10 mouse cellular contexts compared by ENCODE assay signal in the genomic region with DNA sequence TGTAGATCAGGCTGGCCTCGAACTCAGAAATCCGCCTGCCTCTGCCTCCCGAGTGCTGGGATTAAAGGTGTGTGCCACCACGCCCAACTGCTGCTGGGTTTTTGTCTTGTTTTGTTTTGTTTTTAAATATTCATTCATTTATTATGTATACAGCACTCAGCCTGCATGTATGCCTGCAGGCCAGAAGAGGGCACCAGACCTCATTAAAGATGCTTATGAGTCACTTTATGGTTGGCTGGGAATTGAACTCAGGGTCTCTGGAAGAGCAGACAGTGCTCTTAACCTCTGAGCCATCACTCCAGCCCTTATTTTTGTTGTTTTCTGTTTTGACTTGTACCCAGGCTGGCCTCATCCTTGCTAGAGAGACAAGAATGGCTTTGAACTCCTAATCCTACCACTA. TPM values are rescaled to one million over a fixed set of nuclear protein-coding genes. Genes with fewer than 3 reads are reported as not detected.
DNase-seq lines count a peak whose midpoint lies in the region; ATAC-seq and TF ChIP-seq lines count a peak whose summit lies in the region.
"Had no signal": no experiment of that assay in that cellular context is flagged by ENCODE, and none has a peak within 500 bp of the region (broad histone marks: within the 10 kb centered on the region; RNA-seq: fewer than 3 reads in every experiment).

No protein-coding gene starts in this region.

- H3K9me3 ChIP-seq in midbrain, postnatal 0 days (ENCODE audit: low read length) = no peaks in the 10 kb centered on the region
- no peaks in the 10 kb centered on the region for H3K9me3 ChIP-seq in midbrain, embryonic 16.5 days (replicated peaks; ENCODE audit: control insufficient read depth, low read length, poor library complexity, severe bottlenecking)
- H3K9me3 ChIP-seq: lung, embryonic 15.5 days had no signal

- DNase-seq in cerebellum, postnatal 10 days = peak; percentile 61 to 64
- DNase-seq in cerebellum, postnatal 36 days = no peak
- peak; percentile 44 for DNase-seq in midbrain, postnatal 0 days (ENCODE audit: low spot score)
- peak; percentile 54 for DNase-seq in thymus, postnatal 14 days
- DNase-seq in spleen, postnatal 14 days (ENCODE audit: low spot score in 2 of 2) = no peak

- no peaks in the 10 kb centered on the region for H3K4me1 ChIP-seq in midbrain, postnatal 0 days (ENCODE audit: insufficient read depth, low read length)
- H3K4me1 ChIP-seq in midbrain, embryonic 16.5 days (ENCODE audit: control insufficient read depth, insufficient read depth, low read length) = peaks cover 4% of the 10 kb centered on the region
- no peaks in the 10 kb centered on the region for H3K4me1 ChIP-seq in embryonic fibroblast, embryonic 13.5 days (ENCODE audit: control insufficient read depth, insufficient read depth, low read length)

- no peak overlapping the region for H3K4me3 ChIP-seq in midbrain, postnatal 0 days (ENCODE audit: low read depth, low read length)
- no peak overlapping the region for H3K4me3 ChIP-seq in midbrain, embryonic 16.5 days (ENCODE audit: low read depth, low read length)
- H3K4me3 ChIP-seq in embryonic fibroblast, embryonic 13.5 days (ENCODE audit: insufficient read depth, low read length) = no peak overlapping the region
- H3K4me3 ChIP-seq: lung, embryonic 15.5 days had no signal

- no peak for TF ChIP-seq POLR2A in embryonic fibroblast, embryonic 13.5 days (IDR thresholded peaks at IDR 0.05; ENCODE audit: low read depth, low read length)

- H3K4me2 ChIP-seq in midbrain, postnatal 0 days (ENCODE audit: low read depth, low read length, poor library complexity, severe bottlenecking) = no peak overlapping the region
- no peak overlapping the region for H3K4me2 ChIP-seq in midbrain, embryonic 16.5 days (ENCODE audit: low read length)
- H3K4me2 ChIP-seq: lung, embryonic 15.5 days had no signal

- H3K9ac ChIP-seq in midbrain, postnatal 0 days (replicated peaks; ENCODE audit: low read length, poor library complexity, severe bottlenecking) = no peak overlapping the region
- no peak overlapping the region for H3K9ac ChIP-seq in midbrain, embryonic 16.5 days (ENCODE audit: low read depth, low read length)
- H3K9ac ChIP-seq: lung, embryonic 15.5 days had no signal

- H3K27me3 ChIP-seq in midbrain, postnatal 0 days (ENCODE audit: insufficient read depth, low read length) = no peaks in the 10 kb centered on the region
- no peaks in the 10 kb centered on the region for H3K27me3 ChIP-seq in midbrain, embryonic 16.5 days (ENCODE audit: control insufficient read depth, insufficient read depth, low read depth, low read length)
- H3K27me3 ChIP-seq: lung, embryonic 15.5 days had no signal

- H3K27ac ChIP-seq in midbrain, postnatal 0 days (ENCODE audit: low read depth, low read length) = no peak overlapping the region
- no peak overlapping the region for H3K27ac ChIP-seq in midbrain, embryonic 16.5 days (ENCODE audit: low read length)
- no peak overlapping the region for H3K27ac ChIP-seq in embryonic fibroblast, embryonic 13.5 days (ENCODE audit: insufficient read depth, low read length)
- H3K27ac ChIP-seq: lung, embryonic 15.5 days had no signal

- H3K36me3 ChIP-seq in midbrain, postnatal 0 days (ENCODE audit: insufficient read depth, low read length) = peaks cover 11% of the 10 kb centered on the region
- peaks cover 6% of the 10 kb centered on the region; the same call in 1 of the 2 replicates for H3K36me3 ChIP-seq in midbrain, embryonic 16.5 days (ENCODE audit: control insufficient read depth, insufficient read depth, low read length)

- no peak for ATAC-seq in midbrain, postnatal 0 days (ENCODE audit: low FRiP score)
- no peak for ATAC-seq in midbrain, embryonic 16.5 days
- ATAC-seq in megakaryocyte-erythroid progenitor cell, adult 5-6 weeks (replicated peaks; ENCODE audit: low FRiP score, low TSS enrichment, poor library complexity, severe bottlenecking) = no peak

- 66% methylated on average over 4 of the region's 4 CpGs for WGBS in midbrain, postnatal 0 days
- WGBS in midbrain, embryonic 16.5 days = 75% methylated on average over 4 of the region's 4 CpGs

- peak; percentile 67 for TF ChIP-seq CTCF in midbrain, postnatal 0 days (IDR thresholded peaks at IDR 0.05)
- peak; percentile 28; the same call in 1 of the 2 replicates for TF ChIP-seq CTCF in embryonic fibroblast, embryonic 13.5 days (IDR thresholded peaks at IDR 0.05; ENCODE audit: borderline replicate concordance, insufficient read depth, low read length)

RNA-seq across cellular contexts. Expression of a gene that starts 4.2 kb away (rescaled TPM):
- 4.6 and 8.7 TPM in 2 replicates for total RNA-seq in midbrain, postnatal 0 days (2014; rRNA removed)
- 2.2 and 2.8 TPM in 2 replicates for polyA plus RNA-seq in midbrain, postnatal 0 days (2015; fragmentation: Nextera tagmentation; extraction: Ambion mirVana)
- 5.2 and 5.6 TPM in 2 replicates for polyA plus RNA-seq in midbrain, embryonic 16.5 days (2015; fragmentation: Nextera tagmentation; extraction: Ambion mirVana)
- 3.6 and 4.8 TPM in 2 replicates for polyA plus RNA-seq in embryonic fibroblast, embryonic 13.5 days (2011; ENCODE audit: insufficient read length, low read depth, missing spikeins)
- 6.2 and 12.7 TPM in 2 replicates for total RNA-seq in megakaryocyte-erythroid progenitor cell, adult 5-6 weeks (2014; fragmentation: Nextera tagmentation)
- total RNA-seq in megakaryocyte-erythroid progenitor cell, adult 5-6 weeks (2017) = 2.9 and 7.3 TPM in 2 replicates

RNA-seq across cellular contexts. Expression of a gene that starts 7.9 kb away (rescaled TPM):
- total RNA-seq in midbrain, postnatal 0 days (2014; rRNA removed) = 157 and 197 TPM in 2 replicates
- polyA plus RNA-seq in midbrain, postnatal 0 days (2015; fragmentation: Nextera tagmentation; extraction: Ambion mirVana) = 404 and 427 TPM in 2 replicates
- 412 and 432 TPM in 2 replicates for polyA plus RNA-seq in midbrain, embryonic 16.5 days (2015; fragmentation: Nextera tagmentation; extraction: Ambion mirVana)
- 147 and 178 TPM in 2 replicates for polyA plus RNA-seq in embryonic fibroblast, embryonic 13.5 days (2011; ENCODE audit: insufficient read length, low read depth, missing spikeins)
- 221 and 258 TPM in 2 replicates for total RNA-seq in megakaryocyte-erythroid progenitor cell, adult 5-6 weeks (2014; fragmentation: Nextera tagmentation)
- total RNA-seq in megakaryocyte-erythroid progenitor cell, adult 5-6 weeks (2017) = 39.5 and 75.5 TPM in 2 replicates

RNA-seq across cellular contexts. Expression of a gene that starts 11.3 kb away (rescaled TPM):
- not detected in 2 replicates for total RNA-seq in midbrain, postnatal 0 days (2014; rRNA removed)
- 0.27 TPM in 1 of 2 replicates, not detected in the other for polyA plus RNA-seq in midbrain, postnatal 0 days (2015; fragmentation: Nextera tagmentation; extraction: Ambion mirVana)
- 0.06 TPM in 1 of 2 replicates, not detected in the other for polyA plus RNA-seq in midbrain, embryonic 16.5 days (2015; fragmentation: Nextera tagmentation; extraction: Ambion mirVana)
- polyA plus RNA-seq in embryonic fibroblast, embryonic 13.5 days (2011; ENCODE audit: insufficient read length, low read depth, missing spikeins) = not detected in 2 replicates
- total RNA-seq in megakaryocyte-erythroid progenitor cell, adult 5-6 weeks (2014; fragmentation: Nextera tagmentation) = 0.45 TPM in 1 of 2 replicates, not detected in the other
- not detected in 2 replicates for total RNA-seq in megakaryocyte-erythroid progenitor cell, adult 5-6 weeks (2017)
- polyA plus RNA-seq: intestine, embryonic 14.5 days had no signal

RNA-seq across cellular contexts. Expression of a gene that starts 30.8 kb away (rescaled TPM):
- not detected in 2 replicates for total RNA-seq in midbrain, postnatal 0 days (2014; rRNA removed)
- polyA plus RNA-seq in midbrain, postnatal 0 days (2015; fragmentation: Nextera tagmentation; extraction: Ambion mirVana) = not detected in 2 replicates
- not detected in 2 replicates for polyA plus RNA-seq in midbrain, embryonic 16.5 days (2015; fragmentation: Nextera tagmentation; extraction: Ambion mirVana)
- polyA plus RNA-seq in embryonic fibroblast, embryonic 13.5 days (2011; ENCODE audit: insufficient read length, low read depth, missing spikeins) = not detected in 2 replicates
- total RNA-seq in megakaryocyte-erythroid progenitor cell, adult 5-6 weeks (2014; fragmentation: Nextera tagmentation) = not detected in 2 replicates
- total RNA-seq in megakaryocyte-erythroid progenitor cell, adult 5-6 weeks (2017) = not detected in 2 replicates
- polyA plus RNA-seq: intestine, embryonic 14.5 days; lung, embryonic 15.5 days had no signal

RNA-seq across cellular contexts. Expression of a gene that starts 31.2 kb away (rescaled TPM):
- total RNA-seq in midbrain, postnatal 0 days (2014; rRNA removed) = 45.3 and 49.7 TPM in 2 replicates
- 8.5 and 9.0 TPM in 2 replicates for polyA plus RNA-seq in midbrain, postnatal 0 days (2015; fragmentation: Nextera tagmentation; extraction: Ambion mirVana)
- 9.6 and 11.2 TPM in 2 replicates for polyA plus RNA-seq in midbrain, embryonic 16.5 days (2015; fragmentation: Nextera tagmentation; extraction: Ambion mirVana)
- 3.4 and 5.3 TPM in 2 replicates for polyA plus RNA-seq in embryonic fibroblast, embryonic 13.5 days (2011; ENCODE audit: insufficient read length, low read depth, missing spikeins)
- total RNA-seq in megakaryocyte-erythroid progenitor cell, adult 5-6 weeks (2014; fragmentation: Nextera tagmentation) = 2.3 and 2.5 TPM in 2 replicates
- total RNA-seq in megakaryocyte-erythroid progenitor cell, adult 5-6 weeks (2017) = 0.15 and 1.7 TPM in 2 replicates

Comparison
In these comparisons a context has a peak if more than half of its experiments do, and no peak if none do; other contexts are left out.
1. DNase-seq: peak in cerebellum, postnatal 10 days (2 of 2), midbrain, postnatal 0 days (single experiment) and thymus, postnatal 14 days (single experiment); none in cerebellum, postnatal 36 days (0 of 2) and spleen, postnatal 14 days (0 of 2).